Mouse (Mus musculus) ES-Bruce4 (cell line): ENCODE data around the gene Ccdc142.

ENCODE experiments used
- CTCF ChIP-seq: IDR thresholded peaks from one replicate; pipeline ENCODE4 v1.8.1; 2011; ENCODE audit warnings: low read depth, low read length
- EP300 ChIP-seq: IDR thresholded peaks from 2 replicates; pipeline ENCODE4 v1.6.1; 2011; ENCODE audit warnings: low read depth, low read length; ENCODE audit not compliant: insufficient read depth

GRCm38 (mm10) chr6:83145805-83146204 is 44.4 kb downstream of the Ccdc142 start:
- TF ChIP-seq CTCF (no peak), EP300 (no peak)
